Mouse (Mus musculus) stomach, postnatal 0 days (tissue): ENCODE measurements around the gene Mmp24. TPM values are rescaled to one million over a fixed set of nuclear protein-coding genes. Genes with fewer than 3 reads are reported as not detected.

Experiments used
- ATAC-seq: fragments of 200-750 bp; cut with Nextera tagmentation; 2 replicates; pipeline ENCODE4 v1.8.0; 2017; ENCODE audit not compliant: low FRiP score, low TSS enrichment
- DNase-seq: peaks from one replicate; pipeline ENCODE4 v3.0.0-alpha.2; 2016; ENCODE audit warnings: low spot score
- H3K27ac ChIP-seq: fragments of 300-500 bp; sonication (generic); replicated peaks from 2 replicates; pipeline ENCODE4 v1.5.1; 2014; ENCODE audit warnings: mild to moderate bottlenecking, control low read depth
- H3K27me3 ChIP-seq: fragments of 300-500 bp; sonication (generic); 2 replicates; pipeline ENCODE4 v1.6.1; 2014; ENCODE audit warnings: low read length; ENCODE audit not compliant: control insufficient read depth, insufficient read depth
- H3K36me3 ChIP-seq: fragments of 300-500 bp; sonication (generic); 2 replicates; pipeline ENCODE4 v1.6.1; 2014; ENCODE audit warnings: low read length, mixed read lengths; ENCODE audit not compliant: control insufficient read depth, insufficient read depth
- H3K4me1 ChIP-seq: fragments of 300-500 bp; sonication (generic); replicated peaks from 2 replicates; pipeline ENCODE4 v1.6.1; 2014; ENCODE audit warnings: antibody characterized with exemption; ENCODE audit not compliant: control insufficient read depth, insufficient read depth
- H3K4me2 ChIP-seq: fragments of 300-500 bp; sonication (generic); replicated peaks from 2 replicates; pipeline ENCODE4 v1.6.1; 2014; ENCODE audit warnings: low read depth, mild to moderate bottlenecking, control low read depth, moderate library complexity
- H3K4me3 ChIP-seq: fragments of 300-500 bp; sonication (generic); 2 replicates; pipeline ENCODE4 v1.5.1; 2014; ENCODE audit warnings: low read depth, low read length, control low read depth
- H3K9ac ChIP-seq: fragments of 300-500 bp; sonication (generic); 2 replicates; pipeline ENCODE4 v1.6.1; 2014; ENCODE audit warnings: mild to moderate bottlenecking, low read length, control low read depth, mixed read lengths
- H3K9me3 ChIP-seq: fragments of 300-500 bp; sonication (generic); 2 replicates; pipeline ENCODE4 v1.6.1; 2016; ENCODE audit warnings: low read length; ENCODE audit not compliant: control insufficient read depth
- CTCF ChIP-seq: IDR thresholded peaks from 2 replicates; pipeline ENCODE4 v1.5.1; 2016; ENCODE audit warnings: antibody characterized with exemption, low read depth, mild to moderate bottlenecking, moderate library complexity
- EP300 ChIP-seq: optimal IDR thresholded peaks from 2 replicates; pipeline ENCODE3; 2016; ENCODE audit warnings: antibody characterized with exemption
- WGBS: fragments of 180-500 bp; shearing (Covaris S2); extraction: QIAGEN DNeasy Blood & Tissue Kit; methylation state at CpG from one replicate; pipeline ENCODE4 v1.1.7; 2014; 5-methylcytosine and 5-hydroxymethylcytosine counted together
- polyA plus RNA-seq: library from polyadenylated mRNA; unstranded; fragments of >200 nt; fragmentation: Nextera tagmentation; extraction: Ambion mirVana; gene quantifications from 2 replicates; pipeline ENCODE4 v1.2.1, GENCODE M21; 2015

Gene Mmp24
- polyA plus RNA-seq, 1 experiment from 2014 or later: 0.23 TPM

DNA sequence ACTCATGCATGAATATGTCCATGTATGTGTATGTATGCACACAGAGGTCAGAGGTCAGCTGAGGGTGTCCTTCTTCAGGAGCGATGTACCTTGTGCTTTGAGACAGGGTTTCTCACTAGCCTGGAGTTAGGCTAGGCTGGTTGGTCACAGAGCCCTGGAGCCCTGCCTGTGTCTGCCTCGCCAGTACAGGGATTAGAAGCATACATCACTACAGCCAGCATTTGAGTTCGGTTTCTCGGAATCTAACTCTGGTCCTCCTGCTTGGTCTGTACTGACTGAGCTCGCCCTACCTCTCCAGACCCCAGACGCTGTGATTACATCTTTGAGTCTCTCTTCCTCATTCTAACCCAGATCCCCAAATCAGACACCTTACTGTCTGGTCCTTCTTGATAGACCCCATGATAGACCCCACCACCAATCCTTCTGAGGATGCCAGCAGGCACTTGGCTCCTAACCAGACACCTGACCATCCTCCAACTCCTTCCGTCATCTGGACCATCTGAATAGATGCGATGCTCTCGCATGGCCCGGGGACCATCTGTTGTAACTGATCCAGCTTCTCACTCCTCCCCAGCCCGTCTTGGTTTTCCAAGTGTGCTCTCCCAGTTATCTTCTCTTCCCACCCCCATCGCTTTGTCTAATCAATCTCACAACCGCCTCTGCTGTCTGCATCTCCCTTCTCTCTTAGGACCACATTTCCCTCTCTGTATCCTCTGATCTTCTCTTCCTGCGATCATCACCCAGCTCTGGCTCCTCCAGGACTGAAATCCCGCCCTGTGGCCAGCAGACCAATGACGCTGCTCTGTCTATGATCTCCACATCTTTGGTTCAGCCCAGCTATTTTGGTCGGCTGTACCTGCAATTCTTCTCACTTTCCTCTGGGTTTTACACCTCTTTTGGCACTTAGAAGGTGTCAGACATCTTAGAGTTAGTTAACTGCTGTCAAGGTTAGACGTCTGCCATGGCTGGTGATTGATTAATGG, 13.1 kb downstream of the Mmp24 start:
- WGBS: 62% methylated on average over 18 of the region's 18 CpGs
- H3K9ac ChIP-seq: no peak overlapping the region
- no peaks in the 10 kb centered on the region for H3K27me3 ChIP-seq
- H3K4me1 ChIP-seq: no peaks in the 10 kb centered on the region
- TF ChIP-seq EP300: no peak
- TF ChIP-seq CTCF: no peak
- no peak for DNase-seq
- H3K9me3 ChIP-seq: no peaks in the 10 kb centered on the region
- ATAC-seq: no peak
- H3K4me3 ChIP-seq: no peak overlapping the region
- H3K4me2 ChIP-seq: no peak overlapping the region
- H3K36me3 ChIP-seq: no peaks in the 10 kb centered on the region
- H3K27ac ChIP-seq: no peak overlapping the region

DNA sequence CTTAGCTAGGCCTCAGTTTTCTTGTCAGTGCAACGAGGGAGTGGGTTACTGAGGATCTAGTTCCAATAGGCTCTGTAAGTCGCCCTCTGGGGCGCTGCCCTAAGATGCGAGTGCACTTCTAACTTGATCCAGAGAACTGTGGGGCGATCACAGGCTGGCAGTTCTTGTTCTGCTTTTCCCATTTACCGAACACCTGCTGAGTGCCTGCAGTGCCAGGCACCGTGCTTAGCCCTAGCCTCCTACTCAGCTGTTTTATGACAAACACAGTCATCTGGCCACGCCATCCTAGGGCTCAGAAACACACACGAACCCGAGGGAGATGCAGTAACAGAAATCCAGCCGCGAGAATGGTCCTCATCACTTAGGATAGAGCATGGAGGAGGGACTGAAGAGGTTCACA, 17.8 kb downstream of the Mmp24 start:
- Histone ChIP-seq H3K36me3 (no peaks in the 10 kb centered on the region), H3K4me2 (no peak overlapping the region), H3K27ac (no peak overlapping the region), H3K4me3 (no peak overlapping the region), H3K9ac (no peak overlapping the region), H3K4me1 (no peaks in the 10 kb centered on the region), H3K27me3 (no peaks in the 10 kb centered on the region), H3K9me3 (no peaks in the 10 kb centered on the region)
- TF ChIP-seq CTCF: no peak
- TF ChIP-seq EP300: no peak
- DNase-seq (no peak), ATAC-seq (no peak)
- WGBS: 34% methylated on average over 12 of the region's 12 CpGs

DNA sequence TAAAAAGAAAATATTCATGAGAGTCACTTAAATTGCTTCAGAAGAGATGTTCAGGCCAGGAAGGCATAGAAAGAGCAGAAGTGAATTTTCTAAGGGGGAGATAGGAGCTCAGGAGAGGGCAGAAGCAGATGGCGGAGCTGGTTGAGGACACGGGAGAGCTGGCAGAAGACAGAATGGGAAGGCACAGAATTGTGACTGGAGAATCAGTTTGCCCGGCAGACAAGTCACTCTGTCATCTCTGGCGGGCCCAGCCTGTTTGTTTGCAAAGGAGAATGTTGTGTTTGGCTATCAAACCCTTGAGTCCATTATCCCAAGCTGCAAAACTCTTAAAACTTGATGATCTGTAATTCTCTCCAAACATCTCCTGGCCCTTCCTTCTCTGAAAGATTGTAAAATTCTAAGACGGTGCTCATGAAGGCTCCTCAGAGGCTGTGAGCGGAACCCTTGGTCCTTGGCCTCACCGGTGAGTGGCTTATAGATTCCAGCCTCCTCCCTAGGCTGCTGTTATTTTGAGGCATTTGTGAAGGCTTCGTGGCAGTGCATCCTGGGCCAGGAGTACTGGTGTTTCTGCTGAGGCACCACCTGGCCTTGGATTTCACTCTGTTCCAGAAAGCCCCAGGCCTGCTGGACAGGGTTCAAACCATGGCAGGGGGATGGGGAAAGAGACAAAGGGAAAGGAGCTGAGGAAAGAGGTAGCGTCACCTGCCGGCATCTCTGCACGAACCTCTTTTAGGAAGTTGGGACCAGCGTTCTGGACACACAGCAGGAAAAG, 19.7 kb downstream of the Mmp24 start:
- no peak overlapping the region for H3K9ac ChIP-seq
- H3K27me3 ChIP-seq: no peaks in the 10 kb centered on the region
- no peak for TF ChIP-seq CTCF
- TF ChIP-seq EP300: no peak
- DNase-seq (no peak), ATAC-seq (no peak)
- 81% methylated on average over 12 of the region's 12 CpGs for whole genome bisulfite sequencing
- no peaks in the 10 kb centered on the region for H3K4me1 ChIP-seq
- no peak overlapping the region for H3K4me2 ChIP-seq
- H3K4me3 ChIP-seq: no peak overlapping the region
- no peaks in the 10 kb centered on the region for H3K9me3 ChIP-seq
- no peak overlapping the region for H3K27ac ChIP-seq
- no peaks in the 10 kb centered on the region for H3K36me3 ChIP-seq

DNA sequence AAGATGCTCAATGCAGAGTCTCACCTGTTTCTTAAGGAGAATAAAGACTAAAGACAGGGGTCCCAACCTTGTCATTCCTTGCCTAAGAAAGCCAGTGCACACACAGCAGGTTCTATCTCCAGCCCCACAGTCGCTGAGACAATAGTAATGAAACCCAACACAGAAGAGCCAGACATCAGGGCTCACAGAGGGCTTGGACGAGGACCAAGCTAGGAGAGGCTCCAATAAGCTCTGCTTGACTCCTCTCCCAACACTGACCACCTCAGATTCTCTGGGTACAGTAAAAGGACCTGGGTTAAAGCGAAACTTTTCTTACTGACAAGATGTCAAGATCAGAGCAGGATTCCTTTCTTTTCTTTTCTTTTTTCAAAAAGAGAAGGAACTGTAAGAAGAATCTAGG, 23.5 kb downstream of the Mmp24 start:
- no peaks in the 10 kb centered on the region for H3K36me3 ChIP-seq
- TF ChIP-seq EP300: no peak
- TF ChIP-seq CTCF: no peak
- H3K4me1 ChIP-seq: no peaks in the 10 kb centered on the region
- H3K4me2 ChIP-seq: no peak overlapping the region
- ATAC-seq (no peak), DNase-seq (no peak)
- H3K9me3 ChIP-seq: no peaks in the 10 kb centered on the region
- 50% methylated on average over 3 of the region's 3 CpGs for WGBS
- H3K9ac ChIP-seq: no peak overlapping the region
- no peak overlapping the region for H3K27ac ChIP-seq
- H3K27me3 ChIP-seq: no peaks in the 10 kb centered on the region
- no peak overlapping the region for H3K4me3 ChIP-seq

DNA sequence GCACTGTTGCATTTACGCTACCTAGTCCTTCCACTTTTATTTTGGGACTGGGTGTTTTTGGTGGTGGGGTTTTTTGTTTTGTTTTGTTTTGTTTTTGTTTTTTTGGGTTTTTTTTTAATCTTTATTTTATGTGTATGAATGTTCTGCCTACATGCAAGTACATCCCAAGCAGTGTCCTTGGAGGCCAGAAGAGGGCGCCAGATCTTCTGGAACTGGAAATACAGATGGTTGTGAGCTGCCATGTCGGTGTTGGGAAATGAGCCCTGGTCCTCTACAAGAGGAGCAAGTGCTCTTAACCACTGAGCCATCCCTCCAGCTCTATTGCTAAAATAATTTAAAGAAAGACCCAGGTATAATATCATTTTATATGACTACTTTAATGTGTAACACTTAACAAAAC, 27.6 kb downstream of the Mmp24 start:
- WGBS: 55% methylated on average over 3 of the region's 3 CpGs
- Histone ChIP-seq H3K27me3 (no peaks in the 10 kb centered on the region), H3K4me1 (no peaks in the 10 kb centered on the region), H3K9ac (no peak overlapping the region), H3K27ac (no peak overlapping the region), H3K4me3 (no peak overlapping the region), H3K4me2 (no peak overlapping the region), H3K36me3 (no peaks in the 10 kb centered on the region), H3K9me3 (no peaks in the 10 kb centered on the region)
- ATAC-seq (no peak), DNase-seq (no peak)
- TF ChIP-seq EP300: no peak
- TF ChIP-seq CTCF: peak; percentile 53
